Mouse (Mus musculus): Measurements from ENCODE around the gene Sgsm1. TPM values are rescaled to one million over a fixed set of nuclear protein-coding genes. Genes with fewer than 3 reads are reported as not detected.

Sgsm1 gene
- polyA plus RNA-seq, 1 experiment from 2014 or later: 4.9 TPM

DNA sequence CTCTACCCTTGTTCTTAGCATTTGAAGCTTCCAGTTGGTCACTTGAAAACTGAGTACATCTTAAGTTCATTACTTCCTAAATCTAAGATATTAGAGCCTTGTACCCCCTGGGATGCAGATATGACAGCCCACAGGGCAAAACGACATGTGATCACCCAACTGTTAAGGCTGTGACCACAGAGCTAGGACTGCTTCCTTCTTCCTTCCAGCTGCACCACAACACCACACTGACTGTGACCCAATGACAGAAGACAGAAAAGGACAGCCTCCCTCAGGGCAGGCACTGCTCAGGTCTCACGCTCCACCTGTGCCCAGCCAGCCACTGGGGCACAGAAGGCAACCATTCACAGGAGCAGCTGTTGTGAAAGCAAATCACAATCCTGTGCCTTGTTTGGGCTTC, 26.9 kb downstream of the Sgsm1 start:
- ATAC-seq (replicated peaks; ENCODE audit: low FRiP score) (no peak), DNase-seq (ENCODE audit: low spot score) (no peak)
- WGBS: 44% methylated on average over 2 of the region's 2 CpGs
- Histone ChIP-seq H3K9me3 (ENCODE audit: control insufficient read depth, low read length) (no peaks in the 10 kb centered on the region), H3K4me3 (ENCODE audit: low read depth, low read length) (no peak overlapping the region), H3K9ac (ENCODE audit: low read depth, low read length) (no peak overlapping the region), H3K27ac (ENCODE audit: low read depth, low read length) (no peak overlapping the region), H3K36me3 (ENCODE audit: control insufficient read depth, insufficient read depth, low read length) (no peaks in the 10 kb centered on the region), H3K4me2 (no peak overlapping the region), H3K4me1 (replicated peaks; ENCODE audit: control insufficient read depth, insufficient read depth, low read length) (no peaks in the 10 kb centered on the region), H3K27me3 (replicated peaks; ENCODE audit: control insufficient read depth, insufficient read depth, low read length) (peaks cover 20% of the 10 kb centered on the region)

DNA sequence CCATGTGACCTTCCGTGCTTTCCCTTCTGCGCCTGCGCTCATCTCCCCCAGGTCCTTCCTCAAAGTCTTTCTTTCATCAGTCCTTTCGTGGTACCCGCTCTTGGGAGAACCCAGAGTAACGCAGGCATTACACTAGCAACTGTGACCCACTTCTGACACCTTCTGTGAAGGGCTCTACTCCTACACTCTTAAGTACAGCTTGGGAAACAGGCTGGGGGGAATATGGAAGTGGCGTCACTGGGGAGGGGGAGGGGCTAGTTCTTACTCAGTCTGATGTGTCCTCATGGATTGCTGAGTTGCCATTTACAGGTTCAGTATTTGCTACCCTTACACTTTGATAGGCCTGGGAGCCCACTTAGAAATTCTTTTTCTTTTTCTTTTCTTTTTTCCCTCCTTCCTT, 29.0 kb downstream of the Sgsm1 start:
- Histone ChIP-seq H3K4me1 (replicated peaks; ENCODE audit: control insufficient read depth, insufficient read depth, low read length) (no peaks in the 10 kb centered on the region), H3K36me3 (ENCODE audit: control insufficient read depth, insufficient read depth, low read length) (no peaks in the 10 kb centered on the region), H3K4me2 (no peak overlapping the region), H3K4me3 (ENCODE audit: low read depth, low read length) (no peak overlapping the region), H3K27me3 (replicated peaks; ENCODE audit: control insufficient read depth, insufficient read depth, low read length) (no peaks in the 10 kb centered on the region), H3K27ac (ENCODE audit: low read depth, low read length) (no peak overlapping the region), H3K9ac (ENCODE audit: low read depth, low read length) (no peak overlapping the region), H3K9me3 (ENCODE audit: control insufficient read depth, low read length) (no peaks in the 10 kb centered on the region)
- WGBS: 87% methylated on average over 7 of the region's 7 CpGs
- no peak for DNase-seq (ENCODE audit: low spot score)
- ATAC-seq (replicated peaks; ENCODE audit: low FRiP score): no peak

DNA sequence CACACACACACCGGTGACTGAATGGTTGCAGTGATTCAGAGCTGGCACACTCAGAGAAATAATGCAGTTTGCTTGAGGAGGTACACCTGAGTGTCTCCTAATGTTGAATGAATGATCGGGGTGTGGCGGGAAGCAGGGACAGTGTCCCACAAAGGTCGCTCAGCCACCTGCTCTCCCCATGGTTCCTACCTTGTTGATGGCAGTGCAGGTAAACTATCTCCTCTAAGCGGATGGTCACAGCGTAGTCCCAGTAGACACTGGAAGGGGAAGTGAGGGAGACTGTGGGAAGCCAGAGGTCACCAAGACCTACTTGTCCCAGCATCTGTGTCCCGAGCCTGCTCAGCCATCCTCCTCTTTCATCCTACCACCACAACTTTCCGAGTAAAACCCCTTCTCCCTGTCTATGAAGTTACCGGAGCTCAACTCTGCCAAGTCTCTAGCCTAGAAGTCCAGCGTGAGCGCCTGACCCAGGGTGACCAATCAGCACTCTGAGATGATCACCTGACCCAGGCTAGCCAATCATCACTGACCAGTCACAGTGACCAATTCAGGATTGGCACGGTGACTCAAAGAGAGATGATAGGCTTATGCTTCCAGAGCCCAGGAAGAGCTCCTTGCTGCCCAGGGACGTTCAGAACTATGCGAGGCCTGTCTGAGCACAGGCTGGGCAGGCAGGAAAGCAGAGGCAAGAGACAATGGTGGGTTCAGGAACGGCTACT, 30.3 kb downstream of the Sgsm1 start:
- WGBS: 26% methylated on average over 15 of the region's 15 CpGs
- no peak overlapping the region for H3K27ac ChIP-seq (ENCODE audit: low read depth, low read length)
- no peaks in the 10 kb centered on the region for H3K36me3 ChIP-seq (ENCODE audit: control insufficient read depth, insufficient read depth, low read length)
- 0 out of 2 replicates have a peak overlapping the region, but pooled peaks have one; percentile 25 for H3K9ac ChIP-seq (ENCODE audit: low read depth, low read length)
- ATAC-seq (replicated peaks; ENCODE audit: low FRiP score): peak; percentile 70
- no peaks in the 10 kb centered on the region for H3K9me3 ChIP-seq (ENCODE audit: control insufficient read depth, low read length)
- DNase-seq (ENCODE audit: low spot score): no peak
- peak overlapping the region; percentile 36 for H3K4me3 ChIP-seq (ENCODE audit: low read depth, low read length)
- H3K4me2 ChIP-seq: peak overlapping the region; percentile 43; the same call in 1 of the 2 replicates
- no peaks in the 10 kb centered on the region for H3K4me1 ChIP-seq (replicated peaks; ENCODE audit: control insufficient read depth, insufficient read depth, low read length)
- H3K27me3 ChIP-seq (replicated peaks; ENCODE audit: control insufficient read depth, insufficient read depth, low read length): no peaks in the 10 kb centered on the region

DNA sequence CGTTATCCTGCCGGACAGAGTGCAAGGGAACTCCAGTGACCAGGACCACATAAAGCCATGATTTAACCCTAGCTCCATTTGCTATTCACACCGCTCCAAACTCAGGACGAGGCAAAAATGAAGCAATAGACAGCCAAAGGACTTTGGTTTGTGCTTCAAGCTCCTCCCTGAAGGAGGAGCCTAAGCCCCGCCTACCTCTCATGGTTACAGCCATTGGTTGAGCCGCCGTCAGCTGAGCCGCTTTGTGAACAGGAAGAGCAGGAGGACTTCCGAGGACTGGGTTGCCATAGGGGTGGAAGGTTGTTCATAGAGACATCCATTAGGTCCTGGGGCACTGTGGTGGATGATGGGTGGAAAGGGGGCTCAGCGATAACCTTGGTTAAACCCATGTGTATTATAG, 34.7 kb downstream of the Sgsm1 start:
- Histone ChIP-seq H3K4me2 (no peak overlapping the region), H3K27ac (ENCODE audit: low read depth, low read length) (no peak overlapping the region), H3K9ac (ENCODE audit: low read depth, low read length) (no peak overlapping the region), H3K27me3 (replicated peaks; ENCODE audit: control insufficient read depth, insufficient read depth, low read length) (no peaks in the 10 kb centered on the region), H3K4me1 (replicated peaks; ENCODE audit: control insufficient read depth, insufficient read depth, low read length) (no peaks in the 10 kb centered on the region), H3K9me3 (ENCODE audit: control insufficient read depth, low read length) (no peaks in the 10 kb centered on the region), H3K36me3 (ENCODE audit: control insufficient read depth, insufficient read depth, low read length) (no peaks in the 10 kb centered on the region), H3K4me3 (ENCODE audit: low read depth, low read length) (no peak overlapping the region)
- ATAC-seq (replicated peaks; ENCODE audit: low FRiP score): no peak
- DNase-seq (ENCODE audit: low spot score): no peak
- 62% methylated on average over 10 of the region's 10 CpGs for WGBS

DNA sequence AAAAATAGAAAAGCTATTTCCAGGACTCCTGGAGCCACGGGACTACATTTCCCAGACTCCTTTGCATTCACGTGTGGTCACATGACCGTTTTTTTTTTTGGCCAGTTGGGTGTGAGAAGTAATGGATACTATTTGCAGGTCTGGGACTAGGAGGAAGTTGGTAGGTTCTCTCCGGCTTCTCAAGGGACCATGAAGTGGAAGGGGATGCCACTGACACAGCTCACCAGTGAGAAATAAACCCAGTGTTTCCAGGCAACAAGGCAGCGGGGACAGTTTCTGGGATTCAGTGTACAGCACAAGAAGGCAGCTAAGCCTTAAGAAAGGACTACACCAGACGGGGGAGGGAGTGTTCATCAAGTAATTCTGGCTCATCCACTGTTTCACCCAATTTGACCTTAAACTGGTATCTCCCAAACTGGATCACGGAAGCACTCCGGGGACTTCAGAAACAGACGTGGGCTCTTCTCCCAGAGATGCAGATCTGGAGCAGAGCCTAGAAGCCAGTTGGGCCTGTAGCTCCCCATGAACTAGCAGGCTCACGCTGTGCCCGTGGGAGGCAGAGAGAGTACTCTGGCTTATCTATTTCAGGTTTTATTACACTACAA, 39.3 kb downstream of the Sgsm1 start:
- Histone ChIP-seq H3K27ac (ENCODE audit: low read depth, low read length) (no peak overlapping the region), H3K9ac (ENCODE audit: low read depth, low read length) (no peak overlapping the region), H3K36me3 (ENCODE audit: control insufficient read depth, insufficient read depth, low read length) (no peaks in the 10 kb centered on the region), H3K4me3 (ENCODE audit: low read depth, low read length) (no peak overlapping the region), H3K4me2 (no peak overlapping the region), H3K4me1 (replicated peaks; ENCODE audit: control insufficient read depth, insufficient read depth, low read length) (no peaks in the 10 kb centered on the region), H3K27me3 (replicated peaks; ENCODE audit: control insufficient read depth, insufficient read depth, low read length) (no peaks in the 10 kb centered on the region), H3K9me3 (ENCODE audit: control insufficient read depth, low read length) (no peaks in the 10 kb centered on the region)
- ATAC-seq (replicated peaks; ENCODE audit: low FRiP score): no peak
- no peak for DNase-seq (ENCODE audit: low spot score)
- 58% methylated on average over 11 of the region's 11 CpGs for WGBS

DNA sequence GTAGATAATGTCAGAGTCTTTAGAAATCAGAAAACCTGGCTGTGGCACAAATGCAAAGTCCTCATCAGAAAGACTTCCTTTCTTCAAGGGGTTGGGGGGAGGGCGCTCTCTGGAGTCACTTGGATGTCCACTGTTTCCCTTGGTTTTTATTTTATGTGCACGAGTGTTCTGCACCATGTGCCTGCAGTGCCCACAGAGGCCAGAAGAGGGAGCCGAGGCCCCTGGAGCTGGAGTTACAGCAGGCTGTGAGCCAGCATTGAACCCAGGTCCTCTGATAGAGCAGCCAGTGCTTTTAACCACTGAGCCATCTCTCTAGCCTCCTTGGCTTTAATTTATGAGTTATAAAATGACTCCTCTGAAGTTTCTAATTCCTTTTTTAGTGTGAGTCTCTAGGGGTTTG, 40.5 kb downstream of the Sgsm1 start:
- no peaks in the 10 kb centered on the region for H3K27me3 ChIP-seq (replicated peaks; ENCODE audit: control insufficient read depth, insufficient read depth, low read length)
- ATAC-seq (replicated peaks; ENCODE audit: low FRiP score): no peak
- no peak overlapping the region for H3K9ac ChIP-seq (ENCODE audit: low read depth, low read length)
- no peaks in the 10 kb centered on the region for H3K4me1 ChIP-seq (replicated peaks; ENCODE audit: control insufficient read depth, insufficient read depth, low read length)
- H3K4me3 ChIP-seq (ENCODE audit: low read depth, low read length): no peak overlapping the region
- WGBS: 63% methylated on average over 3 of the region's 3 CpGs
- no peak overlapping the region for H3K27ac ChIP-seq (ENCODE audit: low read depth, low read length)
- 0 out of 2 replicates have a peak, but pooled peaks cover under 1% of the 10 kb centered on the region for H3K36me3 ChIP-seq (ENCODE audit: control insufficient read depth, insufficient read depth, low read length)
- no peak overlapping the region for H3K4me2 ChIP-seq
- DNase-seq (ENCODE audit: low spot score): no peak
- H3K9me3 ChIP-seq (ENCODE audit: control insufficient read depth, low read length): no peaks in the 10 kb centered on the region

DNA sequence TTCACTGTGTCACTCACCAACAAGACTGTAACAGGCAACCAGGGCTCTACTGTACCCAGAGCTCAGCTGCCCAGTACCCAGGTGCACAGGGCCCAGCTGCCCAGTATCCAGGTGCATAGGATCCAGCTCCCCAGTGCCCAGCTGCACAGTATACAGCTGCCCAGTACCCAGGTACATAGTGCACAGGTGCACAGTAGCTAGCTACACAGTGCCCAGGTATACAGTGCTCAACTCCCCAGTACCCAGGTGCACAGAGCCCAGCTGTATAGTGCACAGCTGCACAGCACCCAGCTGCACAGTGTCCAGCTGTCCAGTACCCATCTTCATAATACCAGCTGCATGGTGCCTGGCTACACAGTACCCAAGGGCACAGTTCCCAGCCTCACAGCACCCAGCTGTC, 42.3 kb downstream of the Sgsm1 start:
- Histone ChIP-seq H3K4me1 (replicated peaks; ENCODE audit: control insufficient read depth, insufficient read depth, low read length) (no peaks in the 10 kb centered on the region), H3K36me3 (ENCODE audit: control insufficient read depth, insufficient read depth, low read length) (0 out of 2 replicates have a peak, but pooled peaks cover 2% of the 10 kb centered on the region), H3K27ac (ENCODE audit: low read depth, low read length) (no peak overlapping the region), H3K9ac (ENCODE audit: low read depth, low read length) (no peak overlapping the region), H3K4me3 (ENCODE audit: low read depth, low read length) (no peak overlapping the region), H3K4me2 (no peak overlapping the region), H3K9me3 (ENCODE audit: control insufficient read depth, low read length) (no peaks in the 10 kb centered on the region), H3K27me3 (replicated peaks; ENCODE audit: control insufficient read depth, insufficient read depth, low read length) (no peaks in the 10 kb centered on the region)
- ATAC-seq (replicated peaks; ENCODE audit: low FRiP score): no peak; the same call in 1 of the 2 replicates
- DNase-seq (ENCODE audit: low spot score): no peak

DNA sequence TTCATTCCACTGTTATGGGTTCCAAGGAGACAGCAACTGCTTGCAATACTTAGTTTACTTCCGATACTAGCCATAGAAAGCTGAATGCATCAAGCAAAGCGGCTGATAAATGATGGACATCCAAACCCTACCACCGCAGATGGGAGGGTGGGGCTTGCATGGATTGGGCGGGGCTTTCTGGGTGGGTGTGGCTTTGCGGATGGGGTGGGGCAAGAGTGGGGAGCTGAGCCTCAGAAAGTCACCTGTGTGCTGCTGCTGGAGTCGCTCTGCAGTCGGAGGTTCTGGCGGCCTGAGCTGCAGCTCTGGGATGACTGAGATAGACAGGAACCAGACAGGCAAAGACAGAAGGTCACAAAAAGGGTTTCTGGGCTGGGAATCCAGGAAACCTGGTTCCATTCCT, 44.9 kb downstream of the Sgsm1 start:
- Histone ChIP-seq H3K9me3 (ENCODE audit: control insufficient read depth, low read length) (no peaks in the 10 kb centered on the region), H3K9ac (ENCODE audit: low read depth, low read length) (no peak overlapping the region), H3K4me1 (replicated peaks; ENCODE audit: control insufficient read depth, insufficient read depth, low read length) (no peaks in the 10 kb centered on the region), H3K4me3 (ENCODE audit: low read depth, low read length) (no peak overlapping the region), H3K36me3 (ENCODE audit: control insufficient read depth, insufficient read depth, low read length) (0 out of 2 replicates have a peak, but pooled peaks cover 2% of the 10 kb centered on the region), H3K27ac (ENCODE audit: low read depth, low read length) (no peak overlapping the region), H3K27me3 (replicated peaks; ENCODE audit: control insufficient read depth, insufficient read depth, low read length) (no peaks in the 10 kb centered on the region), H3K4me2 (no peak overlapping the region)
- no peak for ATAC-seq (replicated peaks; ENCODE audit: low FRiP score)
- DNase-seq (ENCODE audit: low spot score): no peak
- 74% methylated on average over 8 of the region's 8 CpGs for WGBS

DNA sequence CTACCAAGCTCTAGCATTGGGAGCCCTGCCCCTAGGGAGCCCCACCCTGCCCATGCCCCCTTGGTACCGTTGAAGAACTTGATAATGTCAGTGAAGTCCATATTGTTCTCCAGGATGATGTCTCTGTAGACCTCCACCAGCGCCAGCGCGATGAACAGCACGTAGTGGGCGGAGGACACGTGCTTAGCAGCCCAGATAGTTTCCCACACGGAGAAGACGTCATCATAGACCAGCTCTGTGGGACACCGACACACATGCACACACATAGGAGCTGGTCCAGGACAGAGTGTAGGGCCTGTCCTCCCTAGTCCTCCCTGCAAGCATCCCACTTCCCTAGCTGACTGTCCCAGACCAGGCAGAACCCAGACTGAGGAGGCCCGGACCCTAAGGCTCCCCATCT, 59.8 kb downstream of the Sgsm1 start:
- H3K4me2 ChIP-seq: no peak overlapping the region
- no peak for ATAC-seq (replicated peaks; ENCODE audit: low FRiP score)
- WGBS: 85% methylated on average over 11 of the region's 11 CpGs

More for the DNA sequence above, 59.8 kb downstream of the Sgsm1 start:
- Histone ChIP-seq H3K9ac (ENCODE audit: low read depth, low read length) (no peak overlapping the region), H3K4me3 (ENCODE audit: low read depth, low read length) (no peak overlapping the region), H3K9me3 (ENCODE audit: control insufficient read depth, low read length) (no peaks in the 10 kb centered on the region), H3K27ac (ENCODE audit: low read depth, low read length) (no peak overlapping the region), H3K4me1 (replicated peaks; ENCODE audit: control insufficient read depth, insufficient read depth, low read length) (no peaks in the 10 kb centered on the region), H3K36me3 (ENCODE audit: control insufficient read depth, insufficient read depth, low read length) (no peaks in the 10 kb centered on the region), H3K27me3 (replicated peaks; ENCODE audit: control insufficient read depth, insufficient read depth, low read length) (no peaks in the 10 kb centered on the region)
- no peak for DNase-seq (ENCODE audit: low spot score)
